Mouse (Mus musculus) CD8-positive naive resting alpha-beta T cell, adult 2 months (primary cell): ENCODE data around the gene Gabpb1.

ENCODE experiments used
- DNase-seq, 2 experiments: peaks; one replicate each; pipeline ENCODE4 v3.0.0; 2022; ENCODE audit warnings: low read depth in 2 of 2, low spot score in 2 of 2

Gabpb1 gene

GRCm38 (mm10) chr2:126596347-126597072, 79.6 kb downstream of the Gabpb1 start:
- DNase-seq, result no peak

GRCm38 (mm10) chr2:126593831-126594610, 82.1 kb downstream of the Gabpb1 start:
- peak; percentile 73 to 79 for DNase-seq

- no peak for DNase-seq
Observed at GRCm38 (mm10) chr2:126591304-126591703, 84.8 kb downstream of the Gabpb1 start.

DNA sequence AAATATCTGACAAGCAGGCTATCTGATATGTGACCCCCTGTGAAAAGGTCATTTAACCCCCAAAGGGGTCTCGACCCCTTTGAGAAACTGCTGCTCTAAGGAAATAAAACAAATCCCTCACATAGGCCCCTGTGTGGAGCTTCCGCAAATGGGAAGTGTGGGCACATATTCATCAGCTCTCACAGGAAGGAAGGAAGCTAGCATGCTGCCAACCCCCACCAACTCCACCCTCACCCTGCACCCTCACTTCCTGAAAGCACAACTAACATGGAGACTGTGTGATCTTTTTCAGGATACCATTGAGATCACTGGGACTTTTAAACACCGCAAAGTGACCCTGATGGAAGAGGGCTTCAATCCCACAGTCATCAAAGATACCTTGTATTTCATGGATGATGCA, 88.7 kb downstream of the Gabpb1 start:
- DNase-seq, result no peak

GRCm38 (mm10) chr2:126584621-126585369, 91.3 kb downstream of the Gabpb1 start:
- no peak for DNase-seq

GRCm38 (mm10) chr2:126583960-126584359, 92.2 kb downstream of the Gabpb1 start:
- no peak for DNase-seq

DNA sequence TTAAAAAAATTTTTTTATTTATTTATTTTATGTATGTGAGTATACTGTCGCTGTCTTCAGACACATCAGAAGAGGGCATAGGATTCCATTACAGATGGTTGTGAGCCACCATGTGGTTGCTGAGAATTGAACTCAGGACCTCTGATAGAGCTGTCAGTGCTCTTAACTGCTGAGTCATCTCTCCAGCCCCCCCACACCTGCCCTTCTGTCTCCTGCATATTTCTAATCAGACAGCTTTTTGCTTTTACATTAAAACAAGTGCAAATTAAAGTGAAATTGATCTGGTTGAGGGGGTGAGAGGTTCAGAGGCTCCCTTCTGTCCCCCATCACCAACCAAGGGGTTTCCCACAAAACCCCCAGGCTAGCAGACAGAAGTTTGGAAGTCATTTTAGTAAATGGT, 96.9 kb downstream of the Gabpb1 start:
- DNase-seq, result no peak
